ENCODE assay signal across 16 mouse cellular contexts in the genomic region with DNA sequence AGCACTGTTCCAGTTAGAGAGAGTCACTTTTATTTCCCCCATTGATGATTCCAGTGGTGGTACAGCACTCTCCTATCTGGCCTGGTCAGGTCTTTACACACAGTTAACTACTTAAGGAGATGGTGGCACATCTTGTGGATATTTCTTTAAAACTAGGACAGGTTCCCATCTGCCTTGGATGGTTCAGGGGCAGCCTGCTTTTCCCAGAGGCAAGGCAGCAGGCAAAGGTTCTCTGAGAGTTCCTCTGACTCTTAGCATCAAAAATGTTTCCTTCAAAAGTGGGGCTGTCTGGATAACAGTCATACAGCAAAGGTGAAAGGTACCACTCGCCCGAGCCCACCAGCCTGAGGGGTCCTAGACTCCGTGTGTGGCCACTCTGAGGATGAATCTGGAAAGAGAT.
"Had no signal": no experiment of that assay in that cellular context is flagged by ENCODE, and none has a peak within 500 bp of the region (broad histone marks: within the 10 kb centered on the region; RNA-seq: fewer than 3 reads in every experiment).

No protein-coding gene starts in this region.

- H3K27me3 ChIP-seq: neural tube, embryonic 13.5 days; neural tube, embryonic 15.5 days; stomach, embryonic 15.5 days had no signal

- H3K9ac ChIP-seq: neural tube, embryonic 13.5 days; neural tube, embryonic 15.5 days; stomach, embryonic 15.5 days had no signal

- H3K4me3 ChIP-seq: neural tube, embryonic 13.5 days; neural tube, embryonic 15.5 days; stomach, embryonic 15.5 days had no signal

- H3K27ac ChIP-seq: neural tube, embryonic 13.5 days; neural tube, embryonic 15.5 days; stomach, embryonic 15.5 days; stomach, postnatal 0 days had no signal

- H3K4me1 ChIP-seq: stomach, embryonic 15.5 days had no signal

- H3K9me3 ChIP-seq: neural tube, embryonic 13.5 days; neural tube, embryonic 15.5 days; stomach, embryonic 15.5 days had no signal

- H3K36me3 ChIP-seq: neural tube, embryonic 13.5 days; neural tube, embryonic 15.5 days; stomach, embryonic 15.5 days had no signal

- DNase-seq: retina, postnatal 1 day; right cerebral cortex, adult 18-20 months; right cerebral cortex, postnatal 14 days; right cerebral cortex, postnatal 25 days; right cerebral cortex, postnatal 4 days; spleen, adult 18-20 months; thymus, adult 18-20 months; thymus, adult 2 months; thymus, postnatal 14 days; thymus, postnatal 25 days; thymus, postnatal 36 days; thymus, postnatal 4 days had no signal
